In genomic region chr13:60111465-60111864, GRCm38 (mm10) we compare ENCODE assay signal across 13 mouse cellular contexts.
DNase-seq lines count a peak whose midpoint lies in the region; ATAC-seq lines count a peak whose summit lies in the region.
"Had no signal": no experiment of that assay in that cellular context is flagged by ENCODE, and none has a peak within 500 bp of the region (broad histone marks: within the 10 kb centered on the region; RNA-seq: fewer than 3 reads in every experiment).

No protein-coding gene starts in this region.

- H3K27me3 ChIP-seq in kidney, embryonic 15.5 days, result no peaks in the 10 kb centered on the region
- no peaks in the 10 kb centered on the region for H3K27me3 ChIP-seq in embryonic facial prominence, embryonic 10.5 days (replicated peaks; ENCODE audit: low read depth, poor library complexity, severe bottlenecking)
- H3K27me3 ChIP-seq in limb, embryonic 12.5 days, result no peaks in the 10 kb centered on the region
- H3K27me3 ChIP-seq: lung, embryonic 15.5 days; midbrain, embryonic 15.5 days had no signal

- DNase-seq in kidney, postnatal 36 days, result no peak
- no peak for DNase-seq in embryonic facial prominence, embryonic 10.5 days (ENCODE audit: low spot score)
- no peak for DNase-seq in cerebellum, adult 11-12 months
- DNase-seq: cerebellum, adult 9-10 months; gastrocnemius, postnatal 36 days; layer of hippocampus, postnatal 36 days had no signal

- no peak overlapping the region for H3K4me3 ChIP-seq in kidney, embryonic 15.5 days (replicated peaks)
- no peak overlapping the region for H3K4me3 ChIP-seq in brown adipose tissue, adult 24 weeks (ENCODE audit: insufficient read depth, low read depth, low read length)
- H3K4me3 ChIP-seq in embryonic facial prominence, embryonic 10.5 days, result no peak overlapping the region
- H3K4me3 ChIP-seq in limb, embryonic 12.5 days (replicated peaks), result no peak overlapping the region
- H3K4me3 ChIP-seq: lung, embryonic 15.5 days; midbrain, embryonic 15.5 days had no signal

- H3K4me2 ChIP-seq in kidney, embryonic 15.5 days, result no peak overlapping the region
- no peak overlapping the region for H3K4me2 ChIP-seq in limb, embryonic 12.5 days
- H3K4me2 ChIP-seq: lung, embryonic 15.5 days had no signal

- H3K9me3 ChIP-seq in kidney, embryonic 15.5 days (replicated peaks), result no peaks in the 10 kb centered on the region
- H3K9me3 ChIP-seq in embryonic facial prominence, embryonic 10.5 days, result no peaks in the 10 kb centered on the region
- no peaks in the 10 kb centered on the region for H3K9me3 ChIP-seq in limb, embryonic 12.5 days
- H3K9me3 ChIP-seq: lung, embryonic 15.5 days; midbrain, embryonic 15.5 days had no signal

- no peaks in the 10 kb centered on the region for H3K36me3 ChIP-seq in kidney, embryonic 15.5 days
- H3K36me3 ChIP-seq in embryonic facial prominence, embryonic 10.5 days (replicated peaks), result no peaks in the 10 kb centered on the region
- H3K36me3 ChIP-seq in limb, embryonic 12.5 days, result no peaks in the 10 kb centered on the region
- H3K36me3 ChIP-seq: lung, embryonic 15.5 days; midbrain, embryonic 15.5 days had no signal

- ATAC-seq in kidney, embryonic 15.5 days (replicated peaks; ENCODE audit: low FRiP score), result no peak
- no peak for ATAC-seq in limb, embryonic 12.5 days (ENCODE audit: insufficient number of reproducible peaks, insufficient read depth, low FRiP score, low TSS enrichment, low read depth)
- ATAC-seq in erythroid progenitor cell, adult 5-6 weeks (replicated peaks; ENCODE audit: low FRiP score, poor library complexity, severe bottlenecking), result no peak

- WGBS in kidney, embryonic 15.5 days, result 80% methylated on average over 2 of the region's 2 CpGs
- 95% methylated on average over 2 of the region's 2 CpGs for WGBS in embryonic facial prominence, embryonic 10.5 days
- WGBS in limb, embryonic 12.5 days, result 92% methylated on average over 2 of the region's 2 CpGs

- H3K4me1 ChIP-seq in kidney, embryonic 15.5 days, result peaks cover 22% of the 10 kb centered on the region
- peaks cover 13% of the 10 kb centered on the region for H3K4me1 ChIP-seq in brown adipose tissue, adult 24 weeks (ENCODE audit: control insufficient read depth, insufficient read depth, insufficient read length, low read length)
- peaks cover 26% of the 10 kb centered on the region for H3K4me1 ChIP-seq in embryonic facial prominence, embryonic 10.5 days
- peaks cover 34% of the 10 kb centered on the region for H3K4me1 ChIP-seq in limb, embryonic 12.5 days (replicated peaks)

- H3K9ac ChIP-seq in kidney, embryonic 15.5 days, result no peak overlapping the region
- no peak overlapping the region for H3K9ac ChIP-seq in limb, embryonic 12.5 days (replicated peaks)
- H3K9ac ChIP-seq: liver, embryonic 14.5 days; lung, embryonic 15.5 days; midbrain, embryonic 15.5 days had no signal

- H3K27ac ChIP-seq in kidney, embryonic 15.5 days, result 0 out of 2 replicates have a peak overlapping the region, but pooled peaks have one; percentile 93
- peak overlapping the region; percentile 65 for H3K27ac ChIP-seq in brown adipose tissue, adult 24 weeks (replicated peaks; ENCODE audit: low read depth, low read length)
- H3K27ac ChIP-seq in embryonic facial prominence, embryonic 10.5 days (replicated peaks), result peak overlapping the region; percentile 90
- H3K27ac ChIP-seq in limb, embryonic 12.5 days, result peak overlapping the region; percentile 98
- H3K27ac ChIP-seq: liver, embryonic 14.5 days; lung, embryonic 15.5 days had no signal
